Mouse (Mus musculus): ENCODE measurements around the gene Muc20. TPM values are rescaled to one million over a fixed set of nuclear protein-coding genes. Genes with fewer than 3 reads are reported as not detected.

Gene Muc20
- polyA plus RNA-seq, 1 experiment = not detected

DNA sequence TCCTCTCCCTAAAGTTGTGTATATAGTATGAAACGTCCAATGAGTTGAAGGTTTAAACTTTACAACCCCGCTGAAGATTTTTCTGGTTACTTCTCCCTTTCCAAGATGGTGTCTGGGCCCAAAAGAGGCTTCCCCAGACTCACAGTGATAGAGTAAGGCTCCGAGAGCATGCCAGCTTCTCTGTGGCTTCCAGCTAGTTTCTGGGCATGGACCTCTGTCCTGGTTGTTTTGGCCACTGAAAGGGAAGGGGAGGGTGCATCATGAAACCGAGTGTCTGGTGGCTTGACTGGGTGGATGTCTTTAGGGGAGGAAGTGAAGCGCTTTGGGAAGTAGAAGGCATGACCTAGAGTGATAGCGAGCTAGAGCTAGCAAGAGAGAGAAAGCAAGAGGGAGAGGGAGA is 32.3 kb downstream of the Muc20 start:
- Histone ChIP-seq H3K27me3 (replicated peaks) (peaks cover 88% of the 10 kb centered on the region), H3K36me3 (replicated peaks; ENCODE audit: low read length) (no peaks in the 10 kb centered on the region), H3K4me3 (replicated peaks) (no peak overlapping the region), H3K9me3 (peaks cover 20% of the 10 kb centered on the region), H3K4me1 (no peaks in the 10 kb centered on the region)
- TF ChIP-seq GATA1 (IDR thresholded peaks at IDR 0.05; ENCODE audit: borderline replicate concordance, low read length) (no peak), FLI1 (IDR thresholded peaks at IDR 0.05; ENCODE audit: low read length) (no peak)

GRCm38 (mm10) chr16:32764550-32764949 is 32.7 kb downstream of the Muc20 start:
- no peak overlapping the region for H3K4me3 ChIP-seq (replicated peaks)
- no peaks in the 10 kb centered on the region for H3K4me1 ChIP-seq
- TF ChIP-seq GATA1 (IDR thresholded peaks at IDR 0.05; ENCODE audit: borderline replicate concordance, low read length) (no peak), FLI1 (IDR thresholded peaks at IDR 0.05; ENCODE audit: low read length) (no peak)

DNA sequence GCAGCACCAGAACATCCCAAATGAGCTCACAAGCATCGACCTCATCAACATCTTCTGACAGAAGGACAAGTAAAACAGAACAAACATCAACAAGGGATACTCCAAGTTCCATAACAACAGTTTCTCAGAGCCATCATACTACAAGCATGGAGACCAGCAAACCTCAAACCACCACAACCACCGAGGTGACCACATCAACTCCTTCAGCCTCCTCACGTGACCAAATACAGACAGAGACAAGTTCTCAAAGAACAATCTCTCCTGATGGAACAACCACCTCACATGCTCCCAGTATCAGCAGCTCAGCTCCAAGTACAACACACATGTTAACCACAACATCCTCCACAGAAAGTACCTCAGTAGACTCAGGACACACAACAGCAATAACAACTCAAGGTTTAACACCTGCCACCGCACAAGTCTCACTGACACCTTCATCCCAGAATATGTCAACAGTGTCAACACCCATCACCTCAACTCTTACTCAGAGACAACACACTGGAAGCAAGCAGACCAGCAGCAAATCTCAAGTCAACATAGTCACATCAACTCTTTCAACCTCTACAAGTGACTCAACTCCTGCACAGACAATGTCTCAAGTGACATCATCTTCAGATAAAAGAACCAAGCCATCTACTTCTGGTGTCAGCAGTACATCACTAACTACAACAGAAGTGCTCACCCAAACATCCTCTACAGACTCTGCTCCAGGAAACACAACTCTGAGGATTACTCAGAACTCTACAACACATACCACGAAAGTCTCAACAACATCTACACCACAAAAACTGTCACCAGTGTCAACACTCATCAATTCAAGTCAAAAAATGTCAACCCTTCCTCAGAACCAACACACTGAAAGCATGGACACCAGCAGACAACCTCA is 46.8 kb downstream of the Muc20 start:
- Histone ChIP-seq H3K4me1 (peaks cover 15% of the 10 kb centered on the region), H3K9me3 (peaks cover 5% of the 10 kb centered on the region; the same call in 1 of the 2 replicates), H3K4me3 (replicated peaks) (no peak overlapping the region), H3K27me3 (replicated peaks) (peaks cover 21% of the 10 kb centered on the region), H3K36me3 (replicated peaks; ENCODE audit: low read length) (no peaks in the 10 kb centered on the region)
- TF ChIP-seq GATA1 (IDR thresholded peaks at IDR 0.05; ENCODE audit: borderline replicate concordance, low read length) = no peak
- no peak for TF ChIP-seq FLI1 (IDR thresholded peaks at IDR 0.05; ENCODE audit: low read length)

More at GRCm38 (mm10) chr16:32764550-32764949, 32.7 kb downstream of the Muc20 start:
- H3K9me3 ChIP-seq = peaks cover 20% of the 10 kb centered on the region
- H3K36me3 ChIP-seq (replicated peaks; ENCODE audit: low read length) = no peaks in the 10 kb centered on the region
- H3K27me3 ChIP-seq (replicated peaks) = peaks cover 88% of the 10 kb centered on the region

- H3K9me3 ChIP-seq = no peaks in the 10 kb centered on the region
- H3K27me3 ChIP-seq (replicated peaks) = peaks cover 40% of the 10 kb centered on the region
- H3K4me1 ChIP-seq = peaks cover 18% of the 10 kb centered on the region
- no peak for TF ChIP-seq FLI1 (IDR thresholded peaks at IDR 0.05; ENCODE audit: low read length)
- TF ChIP-seq GATA1 (IDR thresholded peaks at IDR 0.05; ENCODE audit: borderline replicate concordance, low read length) = no peak
- H3K4me3 ChIP-seq (replicated peaks) = no peak overlapping the region
- no peaks in the 10 kb centered on the region for H3K36me3 ChIP-seq (replicated peaks; ENCODE audit: low read length)
These were observed 51.4 kb downstream of the Muc20 start for GRCm38 (mm10) chr16:32745852-32746251.

GRCm38 (mm10) chr16:32742712-32743111 is 54.5 kb downstream of the Muc20 start:
- Histone ChIP-seq H3K36me3 (replicated peaks; ENCODE audit: low read length) (no peaks in the 10 kb centered on the region), H3K9me3 (no peaks in the 10 kb centered on the region), H3K4me3 (replicated peaks) (no peak overlapping the region), H3K27me3 (replicated peaks) (peaks cover 56% of the 10 kb centered on the region), H3K4me1 (peaks cover 11% of the 10 kb centered on the region)
- no peak for TF ChIP-seq GATA1 (IDR thresholded peaks at IDR 0.05; ENCODE audit: borderline replicate concordance, low read length)
- TF ChIP-seq FLI1 (IDR thresholded peaks at IDR 0.05; ENCODE audit: low read length) = no peak

GRCm38 (mm10) chr16:32741366-32741765 is 55.9 kb downstream of the Muc20 start:
- H3K4me3 ChIP-seq (replicated peaks) = no peak overlapping the region
- H3K9me3 ChIP-seq = no peaks in the 10 kb centered on the region
- peaks cover 65% of the 10 kb centered on the region for H3K27me3 ChIP-seq (replicated peaks)
- no peaks in the 10 kb centered on the region for H3K36me3 ChIP-seq (replicated peaks; ENCODE audit: low read length)
- peaks cover 11% of the 10 kb centered on the region for H3K4me1 ChIP-seq
- TF ChIP-seq GATA1 (IDR thresholded peaks at IDR 0.05; ENCODE audit: borderline replicate concordance, low read length) (no peak), FLI1 (IDR thresholded peaks at IDR 0.05; ENCODE audit: low read length) (no peak)

- Histone ChIP-seq H3K27me3 (replicated peaks) (peaks cover 76% of the 10 kb centered on the region), H3K9me3 (no peaks in the 10 kb centered on the region), H3K36me3 (replicated peaks; ENCODE audit: low read length) (no peaks in the 10 kb centered on the region), H3K4me1 (peaks cover 3% of the 10 kb centered on the region; the same call in 1 of the 2 replicates), H3K4me3 (replicated peaks) (no peak overlapping the region)
- TF ChIP-seq FLI1 (IDR thresholded peaks at IDR 0.05; ENCODE audit: low read length) (no peak), GATA1 (IDR thresholded peaks at IDR 0.05; ENCODE audit: borderline replicate concordance, low read length) (no peak)
These were observed 57.1 kb downstream of the Muc20 start for GRCm38 (mm10) chr16:32740003-32740663.

DNA sequence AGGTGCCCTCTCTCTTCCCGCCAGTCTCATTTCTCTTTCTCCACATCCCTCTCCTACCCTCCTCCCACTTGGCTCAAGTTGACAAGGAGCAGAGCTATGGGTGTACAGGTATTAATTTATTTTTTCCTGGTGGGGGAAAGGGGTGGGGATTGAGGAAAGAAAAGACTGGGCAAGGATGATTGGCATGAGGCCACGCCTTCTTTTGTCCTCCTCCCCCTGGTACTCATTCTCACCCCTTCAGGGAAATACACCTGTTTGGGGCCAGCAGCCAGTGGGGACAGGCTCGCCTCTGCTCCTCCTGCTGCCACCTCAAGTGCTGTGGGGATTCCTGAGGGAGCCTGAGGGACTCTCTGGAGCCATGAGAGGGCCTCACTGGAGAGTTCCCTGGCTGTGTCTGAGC is 61.2 kb downstream of the Muc20 start:
- TF ChIP-seq GATA1 (IDR thresholded peaks at IDR 0.05; ENCODE audit: borderline replicate concordance, low read length) = no peak
- TF ChIP-seq FLI1 (IDR thresholded peaks at IDR 0.05; ENCODE audit: low read length) = no peak
- Histone ChIP-seq H3K27me3 (replicated peaks) (peaks cover 78% of the 10 kb centered on the region), H3K9me3 (peaks cover 8% of the 10 kb centered on the region), H3K4me3 (replicated peaks) (no peak overlapping the region), H3K36me3 (replicated peaks; ENCODE audit: low read length) (no peaks in the 10 kb centered on the region), H3K4me1 (peaks cover 7% of the 10 kb centered on the region; the same call in 1 of the 2 replicates)

- Histone ChIP-seq H3K36me3 (replicated peaks; ENCODE audit: low read length) (no peaks in the 10 kb centered on the region), H3K4me1 (peaks cover 7% of the 10 kb centered on the region; the same call in 1 of the 2 replicates), H3K9me3 (peaks cover 8% of the 10 kb centered on the region), H3K27me3 (replicated peaks) (peaks cover 75% of the 10 kb centered on the region), H3K4me3 (replicated peaks) (no peak within 1 kb of the TSS)
- TF ChIP-seq FLI1 (IDR thresholded peaks at IDR 0.05; ENCODE audit: low read length) (no peak), GATA1 (IDR thresholded peaks at IDR 0.05; ENCODE audit: borderline replicate concordance, low read length) (no peak)
These were observed 61.6 kb downstream of the Muc20 start, which contains the start of gene Muc4 for GRCm38 (mm10) chr16:32735586-32735985. TSS of gene Muc4 (plus strand) at chr16:32735886.

DNA sequence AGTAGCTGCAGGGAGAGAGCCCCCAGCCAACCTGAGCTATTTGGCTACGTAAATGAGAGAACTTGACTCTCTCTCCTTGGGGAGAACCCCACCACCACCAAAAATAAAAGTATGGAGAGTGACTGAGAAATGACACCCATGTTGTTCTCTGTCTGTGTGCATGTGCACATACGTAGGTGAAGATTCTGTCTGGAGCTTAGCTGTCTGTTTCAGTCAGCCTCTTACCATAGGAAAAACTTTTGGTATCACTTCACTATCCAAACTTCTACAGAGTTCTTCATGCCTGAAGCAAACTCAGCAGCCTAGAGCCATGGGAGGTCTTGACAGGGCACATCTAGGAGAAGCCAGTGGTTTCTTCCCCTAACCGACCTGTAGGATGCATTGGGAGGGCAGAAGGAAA is 64.0 kb downstream of the Muc20 start:
- H3K4me1 ChIP-seq = peaks cover 7% of the 10 kb centered on the region; the same call in 1 of the 2 replicates
- TF ChIP-seq GATA1 (IDR thresholded peaks at IDR 0.05; ENCODE audit: borderline replicate concordance, low read length) (no peak), FLI1 (IDR thresholded peaks at IDR 0.05; ENCODE audit: low read length) (no peak)

More for the DNA sequence above, 64.0 kb downstream of the Muc20 start:
- H3K4me3 ChIP-seq (replicated peaks) = no peak overlapping the region
- no peaks in the 10 kb centered on the region for H3K36me3 ChIP-seq (replicated peaks; ENCODE audit: low read length)
- H3K27me3 ChIP-seq (replicated peaks) = peaks cover 64% of the 10 kb centered on the region
- H3K9me3 ChIP-seq = peaks cover 8% of the 10 kb centered on the region

All from megakaryocyte, embryonic 14.5 days (primary cell).